Mouse (Mus musculus) gastrocnemius, adult 2 months (tissue): ENCODE measurements around the gene Tecpr2. TPM values are rescaled to one million over a fixed set of nuclear protein-coding genes. Genes with fewer than 3 reads are reported as not detected.

ENCODE experiments used
- DNase-seq: peaks from one replicate; pipeline ENCODE4 v3.0.0; 2022
- H3K27ac ChIP-seq: fragments of 200-600 bp; 2 replicates; pipeline ENCODE4 v1.8.1; 2022; ENCODE audit warnings: mild to moderate bottlenecking
- H3K4me3 ChIP-seq: fragments of 200-600 bp; 2 replicates; pipeline ENCODE4 v1.8.1; 2022; ENCODE audit warnings: mild to moderate bottlenecking, moderate library complexity
- CTCF ChIP-seq: fragments of 200-600 bp; IDR thresholded peaks from 2 replicates; pipeline ENCODE4 v1.8.1; 2022; ENCODE audit warnings: antibody characterized with exemption, mild to moderate bottlenecking, moderate library complexity
- intact Hi-C: fragments of 180-260 bp; cut with DNase I; formaldehyde crosslinking; loops from one replicate; pipeline ENCODE4 v1.15.1; 2025
- total RNA-seq, 2 experiments: library from RNA; stranded (reverse); gene quantifications; 2 replicates each; pipeline ENCODE4 v1.2.3; 2021

Gene Tecpr2
- total RNA-seq, 2 experiments from 2014 or later = 2.4 TPM

- intact Hi-C loops = no loop called here
- H3K27ac ChIP-seq = no peak overlapping the region
- DNase-seq = no peak
- no peak for TF ChIP-seq CTCF
- no peak overlapping the region for H3K4me3 ChIP-seq
These were observed 43.8 kb downstream of the Tecpr2 start for GRCm38 (mm10) chr12:110932820-110933219.

GRCm38 (mm10) chr12:110935983-110936620, 47.0 kb downstream of the Tecpr2 start:
- peak; percentile 92 for TF ChIP-seq CTCF
- H3K27ac ChIP-seq = peak overlapping the region; percentile 80
- DNase-seq = peak; percentile 89
- H3K4me3 ChIP-seq = no peak overlapping the region
- intact Hi-C loops = loop anchor here (1.0 kb wide), 1 partner anchor 56 kb away; no protein-coding TSS in a partner anchor

GRCm38 (mm10) chr12:110937496-110937895, 48.4 kb downstream of the Tecpr2 start:
- peak overlapping the region; percentile 80 for H3K27ac ChIP-seq
- intact Hi-C loops = no loop called here
- TF ChIP-seq CTCF = no peak
- no peak for DNase-seq
- no peak overlapping the region for H3K4me3 ChIP-seq

GRCm38 (mm10) chr12:110939385-110939784, 50.3 kb downstream of the Tecpr2 start:
- Histone ChIP-seq H3K27ac (peak overlapping the region; percentile 80), H3K4me3 (no peak overlapping the region)
- intact Hi-C loops = no loop called here
- TF ChIP-seq CTCF = no peak
- peak; percentile 12 for DNase-seq

GRCm38 (mm10) chr12:110940869-110941268, 51.8 kb downstream of the Tecpr2 start:
- H3K4me3 ChIP-seq = no peak overlapping the region
- DNase-seq = no peak
- TF ChIP-seq CTCF = no peak
- no peak overlapping the region for H3K27ac ChIP-seq
- intact Hi-C loops = no loop called here

- TF ChIP-seq CTCF = no peak
- peak overlapping the region; percentile 91; the same call in 1 of the 2 replicates for H3K27ac ChIP-seq
- intact Hi-C loops = no loop called here
- no peak overlapping the region for H3K4me3 ChIP-seq
- peak; percentile 16 for DNase-seq
These were observed 57.2 kb downstream of the Tecpr2 start for GRCm38 (mm10) chr12:110946216-110946615.

GRCm38 (mm10) chr12:110948082-110948909, 59.2 kb downstream of the Tecpr2 start:
- intact Hi-C loops = loop anchor here (2.0 kb wide), 1 partner anchor 31 kb away; the partner anchor contains the start of gene Ankrd9
- no peak overlapping the region for H3K4me3 ChIP-seq
- no peak for TF ChIP-seq CTCF
- DNase-seq = peak; percentile 83
- H3K27ac ChIP-seq = peak overlapping the region; percentile 91

GRCm38 (mm10) chr12:110948910-110949201, 59.8 kb downstream of the Tecpr2 start:
- intact Hi-C loops = loop anchor here (2.0 kb wide), 1 partner anchor 30 kb away; the partner anchor contains the start of gene Ankrd9
- peak; percentile 84 for DNase-seq
- TF ChIP-seq CTCF = no peak
- peak overlapping the region; percentile 91 for H3K27ac ChIP-seq
- H3K4me3 ChIP-seq = no peak overlapping the region

- H3K4me3 ChIP-seq = no peak overlapping the region
- DNase-seq = peak; percentile 69
- intact Hi-C loops = loop anchor here (2.0 kb wide), 1 partner anchor 29 kb away; the partner anchor contains the start of gene Ankrd9
- TF ChIP-seq CTCF = no peak
- H3K27ac ChIP-seq = peak overlapping the region; percentile 91
These were observed 60.3 kb downstream of the Tecpr2 start for GRCm38 (mm10) chr12:110949410-110949809.

GRCm38 (mm10) chr12:110950151-110950550, 61.1 kb downstream of the Tecpr2 start:
- H3K27ac ChIP-seq = peak overlapping the region; percentile 91
- no peak for DNase-seq
- intact Hi-C loops = no loop called here
- no peak overlapping the region for H3K4me3 ChIP-seq
- TF ChIP-seq CTCF = no peak

- H3K4me3 ChIP-seq = no peak overlapping the region
- DNase-seq = no peak
- no peak for TF ChIP-seq CTCF
- intact Hi-C loops = no loop called here
- no peak overlapping the region for H3K27ac ChIP-seq
These were observed 62.2 kb downstream of the Tecpr2 start for GRCm38 (mm10) chr12:110951236-110951635.

GRCm38 (mm10) chr12:110952628-110953385, 63.7 kb downstream of the Tecpr2 start:
- no peak overlapping the region for H3K4me3 ChIP-seq
- no peak for TF ChIP-seq CTCF
- H3K27ac ChIP-seq = no peak overlapping the region
- intact Hi-C loops = no loop called here
- no peak for DNase-seq

GRCm38 (mm10) chr12:110953443-110953842, 64.4 kb downstream of the Tecpr2 start:
- no peak for TF ChIP-seq CTCF
- Histone ChIP-seq H3K27ac (no peak overlapping the region), H3K4me3 (no peak overlapping the region)
- intact Hi-C loops = no loop called here
- DNase-seq = no peak
